Mouse (Mus musculus): Measurements from ENCODE around the gene Rhbdl1.
A peak's percentile ranks its signal among the peaks of the same experiment; 100 is the strongest.

Gene Rhbdl1

DNA sequence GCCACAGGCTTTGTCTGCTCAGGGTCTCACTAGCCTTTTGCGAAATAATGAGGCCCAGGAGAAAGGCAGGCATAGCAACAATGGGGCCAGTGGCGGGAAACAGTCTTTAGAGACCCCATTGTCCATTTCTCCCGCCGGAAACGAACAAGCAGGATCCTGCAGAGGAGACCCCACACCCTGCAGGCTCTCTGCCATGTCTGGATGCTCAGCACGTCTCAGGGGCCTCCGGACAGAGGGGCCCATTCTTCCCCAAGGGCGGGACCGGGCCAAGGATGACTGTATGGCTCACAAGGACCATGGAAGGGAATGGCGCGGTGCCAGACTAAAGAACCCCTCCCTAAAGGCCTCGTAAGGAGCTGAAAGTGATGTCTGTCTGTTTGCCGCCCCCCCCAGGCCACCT is 42.9 kb downstream of the Rhbdl1 start:
- DNase-seq (ENCODE audit: low read depth, low spot score): no peak

DNA sequence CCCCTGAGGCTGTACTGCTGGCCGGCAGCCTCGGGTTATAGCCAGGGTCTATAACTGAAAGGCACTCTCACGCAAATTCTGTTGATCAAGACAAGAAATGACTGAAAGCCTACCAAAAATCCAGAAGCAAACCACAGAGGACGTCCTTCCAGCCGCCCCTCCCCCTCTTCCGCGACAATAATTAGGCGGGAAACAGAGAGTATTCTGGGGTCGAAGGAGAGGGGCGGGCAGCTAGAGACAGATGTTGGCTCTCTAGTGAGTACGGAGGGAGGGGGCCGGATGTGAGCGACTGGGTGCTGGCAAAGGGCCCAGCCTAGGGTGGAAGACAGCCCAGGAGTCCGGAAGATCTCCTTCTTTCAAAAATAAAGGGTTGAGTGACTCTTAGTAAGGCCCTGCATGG is 44.5 kb downstream of the Rhbdl1 start, which contains the start of gene Fam173a:
Gene Fam173a, minus strand, starts transcription at position 287 of the 400 bp plus-strand sequence.
- DNase-seq (ENCODE audit: low read depth, low spot score): peak; percentile 41

DNA sequence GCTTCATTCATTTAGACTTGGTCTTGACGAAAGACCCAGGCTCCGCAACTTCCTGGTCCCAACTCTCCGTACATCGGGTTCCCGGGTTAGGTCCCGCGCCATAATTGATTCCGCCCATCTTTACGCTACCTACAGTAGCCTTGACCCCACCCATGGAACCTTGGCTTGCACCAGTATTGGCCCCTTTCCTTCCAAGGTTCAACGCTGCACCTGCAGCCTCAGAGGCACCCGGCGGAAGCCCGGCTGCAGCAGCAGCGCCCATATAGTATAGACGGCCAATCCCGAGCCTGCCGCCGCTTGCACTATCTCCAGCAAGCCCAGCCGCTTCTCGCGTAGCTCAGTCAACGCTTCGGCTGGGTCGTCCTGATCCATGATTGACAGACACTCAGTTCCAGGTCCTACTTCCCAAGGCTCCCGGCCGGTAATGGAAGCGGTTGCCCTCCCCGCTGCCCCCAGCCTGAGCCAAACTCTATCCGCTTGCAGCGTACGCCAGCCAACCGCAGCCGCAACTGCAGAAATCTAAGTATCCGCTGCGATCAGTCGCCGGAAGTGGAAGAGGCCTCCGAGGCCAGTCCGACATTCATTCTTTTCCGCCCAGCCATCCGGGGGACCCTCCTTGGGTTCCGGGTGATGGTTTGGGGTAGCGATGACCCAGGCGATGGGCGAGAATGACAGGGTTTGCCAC is 45.1 kb downstream of the Rhbdl1 start:
- DNase-seq (ENCODE audit: low read depth, low spot score): peak; percentile 81

DNA sequence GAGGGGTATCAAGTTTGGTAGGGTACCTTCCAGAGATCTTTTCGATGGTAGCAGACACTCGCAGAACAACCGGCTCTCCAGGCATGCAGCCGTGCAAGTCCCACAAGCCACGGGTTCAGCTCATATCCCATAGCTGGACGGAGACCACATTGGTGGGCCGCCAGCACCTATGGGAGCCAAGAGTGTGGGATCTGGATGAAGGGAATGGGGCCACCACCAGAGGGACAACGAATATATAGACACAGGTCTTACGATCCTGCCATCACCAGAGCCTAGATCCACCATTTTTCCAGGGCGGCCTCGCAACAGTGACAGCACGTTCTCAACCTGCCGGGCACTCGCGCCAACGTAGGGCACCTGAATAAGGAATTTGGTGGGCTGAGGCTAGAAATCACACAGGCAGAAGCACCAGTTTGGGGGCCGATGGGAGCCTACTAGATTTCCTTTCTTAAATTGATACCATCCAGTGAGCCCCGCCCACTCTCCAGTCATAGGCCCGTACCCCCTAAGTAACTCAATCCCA is 45.7 kb downstream of the Rhbdl1 start:
- peak; percentile 47 for DNase-seq (ENCODE audit: low read depth, low spot score)

DNA sequence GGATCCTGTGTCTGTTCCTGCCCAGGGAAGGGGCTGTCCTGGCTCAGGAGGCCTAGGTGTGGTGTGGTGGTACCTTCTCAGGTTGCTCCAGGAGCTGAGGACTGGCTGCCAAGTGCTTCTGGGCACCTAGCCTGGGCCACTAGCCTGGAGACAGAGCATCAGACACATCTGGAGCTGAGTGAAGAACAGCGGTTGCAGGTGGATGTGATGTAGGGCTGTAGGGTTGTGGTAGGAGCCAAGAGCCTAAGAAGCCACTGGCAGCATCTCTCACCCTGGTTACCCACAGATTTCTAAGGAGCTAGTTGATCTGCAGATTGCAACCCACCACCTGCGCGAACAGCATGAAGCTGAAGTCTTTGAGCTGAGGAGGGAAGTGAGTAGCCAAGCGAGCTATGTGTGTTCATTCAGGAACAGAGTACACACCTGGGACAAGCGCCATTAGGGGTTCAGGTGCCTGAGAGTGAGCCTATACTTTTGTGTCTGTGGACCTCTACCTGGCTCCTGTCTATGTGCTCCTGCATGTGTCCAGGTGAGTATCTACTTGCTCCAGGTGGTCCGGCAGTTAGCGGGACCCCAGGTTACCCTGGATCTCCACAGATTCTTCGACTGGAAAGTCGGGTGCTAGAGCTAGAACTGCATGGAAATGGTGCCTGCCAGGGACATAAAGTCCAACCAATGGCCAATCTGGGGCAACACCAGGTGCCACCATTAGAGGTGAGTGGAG is 50.2 kb downstream of the Rhbdl1 start:
- no peak for DNase-seq (ENCODE audit: low read depth, low spot score)

DNA sequence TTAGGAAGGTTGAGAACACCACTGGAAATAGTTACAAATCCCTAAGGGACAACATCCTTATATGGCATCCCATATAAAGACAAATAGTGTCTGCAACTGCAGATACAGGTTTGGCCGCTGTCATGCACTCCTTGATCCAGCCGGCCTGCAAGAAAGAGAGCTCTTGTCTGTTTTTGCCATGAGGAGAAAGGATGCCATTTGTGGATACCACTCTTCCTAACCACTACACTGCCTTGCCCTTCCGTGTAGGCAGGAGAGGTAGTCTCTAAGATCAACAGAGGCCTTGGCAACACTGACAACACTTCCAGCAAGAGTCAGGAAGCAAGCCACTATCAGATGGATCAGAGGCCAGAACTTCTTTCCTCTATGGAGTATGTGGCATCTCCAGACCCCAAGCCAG is 50.8 kb downstream of the Rhbdl1 start, which contains the start of gene Ccdc78:
Gene Ccdc78, plus strand, starts transcription at position 301 of the 400 bp plus-strand sequence.
- no peak for DNase-seq (ENCODE audit: low read depth, low spot score)

DNA sequence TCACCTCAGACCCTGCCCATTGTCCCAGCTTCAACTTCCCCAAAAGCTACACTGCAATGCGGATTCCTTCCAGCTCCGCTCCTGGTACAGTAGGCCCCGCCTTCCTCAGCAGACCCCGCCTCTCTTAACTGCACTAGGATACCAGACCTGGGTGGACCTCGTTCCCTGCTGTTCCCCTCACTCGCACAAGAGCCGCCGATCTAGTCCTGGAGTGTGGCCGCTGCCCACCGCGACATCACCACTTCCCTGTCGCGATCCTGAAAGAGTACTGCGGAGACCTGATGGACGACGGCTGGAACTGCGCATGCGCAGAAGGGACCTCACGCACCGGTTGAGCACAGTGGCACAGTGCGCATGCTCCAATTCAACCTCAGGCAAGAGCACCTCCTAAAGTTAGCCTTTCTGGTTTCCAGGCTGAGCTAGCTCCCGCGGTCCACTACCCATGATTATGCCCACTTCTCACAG is 51.8 kb downstream of the Rhbdl1 start, which contains the start of gene Haghl:
Gene Haghl, minus strand, starts transcription at position 393 of the 465 bp plus-strand sequence.
- DNase-seq (ENCODE audit: low read depth, low spot score): peak; percentile 97
